Mouse (Mus musculus) heart, postnatal 0 days (tissue): ENCODE results near the gene Rcor1. TPM values are rescaled to one million over a fixed set of nuclear protein-coding genes. Genes with fewer than 3 reads are reported as not detected.
A peak's percentile ranks its signal among the peaks of the same experiment; 100 is the strongest.

ENCODE experiments used
- ATAC-seq: fragments of 200-750 bp; cut with Nextera tagmentation; 2 replicates; pipeline ENCODE4 v1.8.0; 2017; ENCODE audit warnings: low read depth, moderate number of reproducible peaks, moderate library complexity; ENCODE audit not compliant: insufficient read depth
- DNase-seq: peaks from one replicate; pipeline ENCODE4 v3.0.0-alpha.2; 2016; ENCODE audit warnings: low spot score
- H3K27ac ChIP-seq: fragments of 300-500 bp; sonication (generic); 2 replicates; pipeline ENCODE4 v1.5.1; 2014; ENCODE audit warnings: low read depth, mild to moderate bottlenecking
- H3K27me3 ChIP-seq: fragments of 300-500 bp; sonication (generic); 2 replicates; pipeline ENCODE4 v1.6.1; 2014; ENCODE audit warnings: low read length, mixed read lengths; ENCODE audit not compliant: control insufficient read depth, insufficient read depth
- H3K36me3 ChIP-seq: fragments of 300-500 bp; sonication (generic); replicated peaks from 2 replicates; pipeline ENCODE4 v1.6.1; 2014; ENCODE audit warnings: low read length, mixed read lengths; ENCODE audit not compliant: control insufficient read depth, insufficient read depth
- H3K4me1 ChIP-seq: fragments of 300-500 bp; sonication (generic); 2 replicates; pipeline ENCODE4 v1.6.1; 2014; ENCODE audit warnings: antibody characterized with exemption; ENCODE audit not compliant: control insufficient read depth, insufficient read depth
- H3K4me2 ChIP-seq: fragments of 300-500 bp; sonication (generic); 2 replicates; pipeline ENCODE4 v1.6.1; 2014; ENCODE audit warnings: low read depth, mild to moderate bottlenecking, low read length, moderate library complexity
- H3K4me3 ChIP-seq: fragments of 300-500 bp; sonication (generic); 2 replicates; pipeline ENCODE4 v1.5.1; 2014; ENCODE audit warnings: low read depth, low read length
- H3K9ac ChIP-seq: fragments of 300-500 bp; sonication (generic); replicated peaks from 2 replicates; pipeline ENCODE4 v1.6.1; 2014; ENCODE audit warnings: low read depth, low read length, mixed read lengths
- H3K9me3 ChIP-seq: fragments of 300-500 bp; sonication (generic); replicated peaks from 2 replicates; pipeline ENCODE4 v1.6.1; 2016; ENCODE audit warnings: low read length; ENCODE audit not compliant: control insufficient read depth
- CTCF ChIP-seq: IDR thresholded peaks from 2 replicates; pipeline ENCODE4 v1.5.1; 2016; ENCODE audit warnings: antibody characterized with exemption, control low read depth, low read depth
- EP300 ChIP-seq: IDR thresholded peaks from 2 replicates; pipeline ENCODE4 v1.6.1; 2016; ENCODE audit warnings: antibody characterized with exemption, low read depth
- WGBS: fragments of 180-500 bp; shearing (Covaris S2); extraction: QIAGEN DNeasy Blood & Tissue Kit; methylation state at CpG from one replicate; pipeline ENCODE4 v1.1.7; 2014; 5-methylcytosine and 5-hydroxymethylcytosine counted together
- polyA plus RNA-seq: library from polyadenylated mRNA; unstranded; fragments of >200 nt; fragmentation: Nextera tagmentation; extraction: Ambion mirVana; gene quantifications from 2 replicates; pipeline ENCODE4 v1.2.1, GENCODE M21; 2015
- total RNA-seq: library from RNA; depleted of rRNA; stranded (reverse); fragments of >200 nt; gene quantifications from 2 replicates; pipeline ENCODE4 v1.2.3, GENCODE M21; 2014; ENCODE audit warnings: low replicate concordance

Rcor1 gene
- total and polyA plus RNA-seq, 2 experiments from 2014 or later = 5.1 to 14.2 TPM

DNA sequence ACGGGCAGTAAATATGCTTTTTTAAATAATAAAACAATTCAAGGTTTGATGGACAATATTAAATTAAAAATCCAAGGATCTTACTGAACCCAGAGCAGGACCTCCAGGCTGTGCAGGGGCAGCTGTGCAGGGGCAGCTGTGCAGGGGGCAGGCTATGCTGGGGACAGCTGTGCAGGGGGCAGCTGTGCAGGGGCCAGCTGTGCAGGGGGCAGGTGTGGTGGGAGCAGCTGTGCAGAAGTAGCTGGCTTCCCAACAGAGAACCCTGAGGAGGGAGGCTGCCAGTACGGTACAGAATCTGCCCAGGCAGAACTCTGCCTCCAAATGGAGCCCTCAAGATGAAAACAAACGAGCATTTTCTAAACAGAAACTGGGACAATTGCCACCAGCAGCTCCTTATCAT, 96.8 kb downstream of the Rcor1 start:
- ATAC-seq (no peak), DNase-seq (no peak)
- 63% methylated on average over 3 of the region's 3 CpGs for WGBS
- no peaks in the 10 kb centered on the region for H3K27me3 ChIP-seq
- no peaks in the 10 kb centered on the region for H3K36me3 ChIP-seq
- no peak overlapping the region for H3K27ac ChIP-seq
- peaks cover 4% of the 10 kb centered on the region; the same call in 1 of the 2 replicates for H3K4me1 ChIP-seq
- no peak overlapping the region for H3K4me2 ChIP-seq
- H3K9me3 ChIP-seq = peaks cover 4% of the 10 kb centered on the region; the same call in 1 of the 2 replicates
- TF ChIP-seq EP300 = no peak
- no peak for TF ChIP-seq CTCF
- no peak overlapping the region for H3K9ac ChIP-seq
- H3K4me3 ChIP-seq = no peak overlapping the region

- peaks cover 4% of the 10 kb centered on the region; the same call in 1 of the 2 replicates for H3K4me1 ChIP-seq
- H3K27ac ChIP-seq = no peak overlapping the region
- ATAC-seq (no peak), DNase-seq (no peak)
- WGBS = 67% methylated on average over 2 of the region's 2 CpGs
- peaks cover 4% of the 10 kb centered on the region; the same call in 1 of the 2 replicates for H3K9me3 ChIP-seq
- no peak overlapping the region for H3K9ac ChIP-seq
- H3K4me3 ChIP-seq = no peak overlapping the region
- H3K4me2 ChIP-seq = no peak overlapping the region
- H3K27me3 ChIP-seq = no peaks in the 10 kb centered on the region
- no peaks in the 10 kb centered on the region for H3K36me3 ChIP-seq
- TF ChIP-seq CTCF (no peak), EP300 (no peak)
Measured at GRCm38 (mm10) chr12:111137079-111137478, 97.9 kb downstream of the Rcor1 start.

DNA sequence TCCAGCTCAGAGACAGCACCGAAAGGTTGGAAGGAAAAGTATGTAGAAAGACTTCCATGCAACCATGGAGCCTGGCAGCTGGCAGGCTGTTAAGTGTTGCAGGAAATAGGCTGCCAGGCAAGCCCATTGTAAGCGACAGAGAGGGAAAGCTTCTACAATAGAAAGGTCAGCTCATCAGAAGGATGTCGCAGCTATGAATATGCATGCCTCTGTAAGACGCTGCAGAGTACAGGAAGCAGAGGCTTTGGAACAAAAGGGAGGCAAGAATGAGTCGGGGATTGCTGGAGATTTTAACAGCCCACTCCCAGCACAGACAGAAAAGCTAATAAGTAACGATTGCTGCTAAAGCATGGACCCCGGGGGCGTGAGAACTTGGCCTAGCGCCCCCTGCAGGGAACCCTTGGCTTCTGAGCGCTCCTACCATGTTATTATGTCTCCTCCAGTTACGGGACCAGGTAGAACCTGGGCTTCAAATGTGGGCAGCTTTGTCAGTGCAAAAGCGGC, 103.9 kb downstream of the Rcor1 start:
- Histone ChIP-seq H3K9me3 (no peaks in the 10 kb centered on the region), H3K9ac (no peak overlapping the region)
- peak; percentile 24; the same call in 1 of the 2 replicates for ATAC-seq

DNA sequence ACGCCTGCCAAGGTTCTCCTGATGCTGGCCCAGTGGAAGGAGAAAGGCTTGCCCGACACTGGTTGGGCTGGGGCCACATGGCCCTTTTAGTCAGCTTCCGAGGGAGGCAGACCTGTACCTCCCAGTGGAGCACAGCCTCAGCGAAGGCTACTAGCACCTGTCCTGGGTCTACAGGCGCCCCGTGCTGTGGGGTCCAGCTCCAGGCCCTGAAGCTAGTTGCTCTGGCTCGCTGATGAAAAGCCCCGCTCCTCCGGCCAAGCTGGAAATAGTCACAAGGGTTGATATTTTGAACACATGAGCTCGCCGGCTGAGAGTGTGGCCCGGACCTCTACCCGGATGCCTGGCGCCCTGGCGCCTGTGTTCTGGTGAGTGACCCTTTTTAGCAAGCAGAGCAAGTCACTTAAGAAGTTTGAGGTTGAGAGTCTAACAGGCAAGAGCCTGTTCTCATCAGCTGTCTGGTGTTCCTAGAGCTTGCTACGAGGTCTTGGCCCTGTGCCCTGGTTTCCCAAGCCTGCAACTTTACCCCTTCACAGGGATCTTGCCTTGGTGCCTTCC, 104.4 kb downstream of the Rcor1 start:
- H3K27me3 ChIP-seq = no peaks in the 10 kb centered on the region
- WGBS = 20% methylated on average over 16 of the region's 16 CpGs
- peak; percentile 49 for ATAC-seq
- no peaks in the 10 kb centered on the region for H3K9me3 ChIP-seq
- no peak overlapping the region for H3K9ac ChIP-seq
- no peak for TF ChIP-seq EP300
- TF ChIP-seq CTCF = no peak
- H3K4me1 ChIP-seq = peaks cover 19% of the 10 kb centered on the region
- H3K4me2 ChIP-seq = peak overlapping the region; percentile 32
- no peaks in the 10 kb centered on the region for H3K36me3 ChIP-seq
- DNase-seq = peak; percentile 31
- peak overlapping the region; percentile 13 for H3K27ac ChIP-seq
- H3K4me3 ChIP-seq = no peak overlapping the region

More for the DNA sequence above, 103.9 kb downstream of the Rcor1 start:
- DNase-seq = peak; percentile 15
- Histone ChIP-seq H3K36me3 (no peaks in the 10 kb centered on the region), H3K4me2 (peak overlapping the region; percentile 32), H3K4me1 (peaks cover 19% of the 10 kb centered on the region), H3K27ac (no peak overlapping the region), H3K4me3 (no peak overlapping the region), H3K27me3 (no peaks in the 10 kb centered on the region)
- 18% methylated on average over 12 of the region's 12 CpGs for WGBS
- TF ChIP-seq CTCF (peak; percentile 11; the same call in 1 of the 2 replicates), EP300 (no peak)

DNA sequence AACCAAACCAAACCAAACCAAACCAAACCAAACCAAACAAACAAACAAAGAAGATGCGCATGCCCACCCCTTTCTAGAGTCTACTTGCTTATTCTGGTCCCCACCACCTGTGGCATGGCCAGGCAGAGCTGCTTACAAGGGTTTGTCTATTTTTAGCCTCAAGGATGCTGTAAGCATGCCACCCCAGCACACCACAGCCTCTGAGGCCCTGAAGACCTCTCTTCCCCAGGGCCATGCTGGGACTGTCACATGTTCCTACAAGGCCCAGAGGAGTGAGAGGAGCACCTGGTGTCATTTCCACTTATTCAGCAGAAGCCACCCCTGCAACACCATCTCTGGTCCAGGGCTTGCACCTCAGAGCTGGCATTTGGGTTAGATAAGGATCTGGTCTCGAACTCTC, 105.4 kb downstream of the Rcor1 start:
- H3K9me3 ChIP-seq = no peaks in the 10 kb centered on the region
- TF ChIP-seq CTCF = no peak
- TF ChIP-seq EP300 = no peak
- no peak overlapping the region for H3K4me3 ChIP-seq
- DNase-seq (no peak), ATAC-seq (no peak)
- H3K4me2 ChIP-seq = no peak overlapping the region
- no peak overlapping the region for H3K27ac ChIP-seq
- H3K27me3 ChIP-seq = no peaks in the 10 kb centered on the region
- H3K36me3 ChIP-seq = no peaks in the 10 kb centered on the region
- WGBS = 84% methylated on average over 2 of the region's 2 CpGs
- H3K4me1 ChIP-seq = peaks cover 19% of the 10 kb centered on the region
- no peak overlapping the region for H3K9ac ChIP-seq

DNA sequence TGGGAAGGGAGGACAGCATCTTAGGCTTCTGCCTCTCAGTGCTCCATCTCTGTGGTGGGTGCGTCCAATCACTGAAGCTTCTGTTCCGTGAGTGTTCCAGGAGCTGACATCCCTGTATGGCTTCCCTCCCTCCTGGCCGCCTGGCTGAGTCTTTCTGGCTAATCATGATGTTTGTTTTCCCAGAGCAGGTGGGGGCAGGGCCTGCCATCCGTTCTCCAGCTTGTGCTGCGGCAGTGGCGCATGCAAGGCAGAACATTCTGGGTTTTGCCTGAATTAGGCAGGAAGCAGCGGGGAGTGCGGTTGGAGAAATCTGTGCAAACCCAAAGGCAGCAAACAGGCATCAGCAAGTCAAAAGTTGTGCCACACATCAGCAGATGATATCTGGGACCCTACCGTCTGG, 106.1 kb downstream of the Rcor1 start:
- TF ChIP-seq CTCF = no peak
- TF ChIP-seq EP300 = no peak
- no peak for ATAC-seq
- peaks cover 19% of the 10 kb centered on the region for H3K4me1 ChIP-seq
- H3K27me3 ChIP-seq = no peaks in the 10 kb centered on the region
- H3K4me3 ChIP-seq = no peak overlapping the region
- H3K9me3 ChIP-seq = no peaks in the 10 kb centered on the region
- H3K27ac ChIP-seq = no peak overlapping the region
- H3K4me2 ChIP-seq = no peak overlapping the region
- 60% methylated on average over 9 of the region's 9 CpGs for WGBS
- DNase-seq = no peak
- no peaks in the 10 kb centered on the region for H3K36me3 ChIP-seq
- no peak overlapping the region for H3K9ac ChIP-seq
